Mouse (Mus musculus) myocyte (in vitro differentiated cells): ENCODE measurements around the gene Ppp1r21.

Experiments
- CEBPB ChIP-seq: IDR thresholded peaks from 2 replicates; pipeline ENCODE4 v1.6.1; 2011; ENCODE audit warnings: mild to moderate bottlenecking, moderate library complexity; ENCODE audit not compliant: poor library complexity, insufficient read depth, severe bottlenecking
- MAX ChIP-seq: IDR thresholded peaks from one replicate; pipeline ENCODE4 v1.6.1; 2011; ENCODE audit warnings: low read depth, mild to moderate bottlenecking, control low read depth
- MYOD1 ChIP-seq, 3 experiments: IDR thresholded peaks; one replicate each; pipeline ENCODE4 v1.6.1; 2011; ENCODE audit warnings: control low read depth in 2 of 3, low read depth in 2 of 3, mild to moderate bottlenecking in 2 of 3, moderate library complexity in 1 of 3; ENCODE audit not compliant: insufficient read length in 2 of 3, control insufficient read depth in 1 of 3
- MYOG ChIP-seq, 3 experiments: IDR thresholded peaks; one replicate each; pipeline ENCODE4 v1.6.1; 2011; ENCODE audit warnings: control low read depth in 2 of 3, low read depth in 2 of 3, mild to moderate bottlenecking in 2 of 3; ENCODE audit not compliant: insufficient read length in 2 of 3, control insufficient read depth in 1 of 3, insufficient read depth in 1 of 3
- POLR2A ChIP-seq: IDR thresholded peaks from one replicate; pipeline ENCODE4 v1.6.1; 2011; ENCODE audit warnings: low read depth, mild to moderate bottlenecking, control low read depth, moderate library complexity; ENCODE audit not compliant: insufficient read length
- POLR2AphosphoS2 ChIP-seq: IDR thresholded peaks from one replicate; pipeline ENCODE4 v1.6.1; 2011; ENCODE audit warnings: low read depth, control low read depth; ENCODE audit not compliant: insufficient read length
- REST ChIP-seq: IDR thresholded peaks from one replicate; pipeline ENCODE4 v1.6.1; 2011; ENCODE audit warnings: mild to moderate bottlenecking, control low read depth, moderate library complexity; ENCODE audit not compliant: insufficient read depth, insufficient read length
- TCF12 ChIP-seq: IDR thresholded peaks from one replicate; pipeline ENCODE4 v1.6.1; 2011; ENCODE audit warnings: mild to moderate bottlenecking, control low read depth; ENCODE audit not compliant: poor library complexity, insufficient read depth, severe bottlenecking
- USF1 ChIP-seq: IDR thresholded peaks from one replicate; pipeline ENCODE4 v1.6.1; 2011; ENCODE audit warnings: low read depth, mild to moderate bottlenecking, control low read depth, moderate library complexity

- TF ChIP-seq POLR2A = no peak
- TF ChIP-seq MYOD1 (IDR thresholded peaks at IDR 0.05; ENCODE audit: control insufficient read depth in 1 of 3, insufficient read length in 2 of 3, low read depth in 2 of 3) = no peak
- no peak for TF ChIP-seq CEBPB
- TF ChIP-seq USF1 = no peak
- no peak for TF ChIP-seq TCF12
- TF ChIP-seq POLR2AphosphoS2 = no peak
- TF ChIP-seq REST = no peak
- no peak for TF ChIP-seq MAX
- no peak for TF ChIP-seq MYOG (IDR thresholded peaks at IDR 0.05; ENCODE audit: control insufficient read depth in 1 of 3, insufficient read depth in 1 of 3, insufficient read length in 2 of 3, low read depth in 2 of 3)
These were observed 24.0 kb upstream of the Ppp1r21 start for GRCm38 (mm10) chr17:88505941-88506340.
